Mouse (Mus musculus): ENCODE data around the gene Zfp462.

Zfp462 gene

GRCm38 (mm10) chr4:55117839-55118487 is 173.1 kb downstream of the Zfp462 start:
- DNase-seq (ENCODE audit: low read depth): no peak

- no peak for DNase-seq (ENCODE audit: low read depth)
These were observed 176.3 kb downstream of the Zfp462 start for GRCm38 (mm10) chr4:55121126-55121525.

DNA sequence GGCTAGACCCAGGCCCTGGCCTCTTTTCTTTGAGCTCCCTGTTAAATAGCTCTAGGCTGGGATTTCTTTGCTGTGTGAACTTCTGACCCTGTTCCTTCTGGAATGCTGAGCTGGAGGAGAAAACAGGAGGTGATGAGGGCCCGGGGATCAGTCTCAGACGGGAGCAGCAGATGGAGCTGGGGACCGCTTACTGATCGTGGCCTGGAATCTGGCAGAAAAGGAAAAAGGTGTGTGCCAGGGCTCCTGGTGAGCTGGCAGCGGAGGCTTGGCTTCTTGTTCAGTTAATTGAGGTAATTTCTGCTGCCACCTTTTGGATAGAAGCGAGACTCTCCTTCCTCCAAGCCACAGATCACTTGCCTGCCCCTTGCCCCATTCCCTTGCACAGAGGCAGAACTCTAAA is 177.1 kb downstream of the Zfp462 start:
- no peak for DNase-seq (ENCODE audit: low read depth)

- no peak for DNase-seq (ENCODE audit: low read depth)
These were observed 179.3 kb downstream of the Zfp462 start for GRCm38 (mm10) chr4:55124126-55124525.

GRCm38 (mm10) chr4:55125048-55125737 is 180.3 kb downstream of the Zfp462 start:
- no peak for DNase-seq (ENCODE audit: low read depth)

- DNase-seq (ENCODE audit: low read depth): no peak
These were observed 180.8 kb downstream of the Zfp462 start for GRCm38 (mm10) chr4:55125738-55126054.

DNA sequence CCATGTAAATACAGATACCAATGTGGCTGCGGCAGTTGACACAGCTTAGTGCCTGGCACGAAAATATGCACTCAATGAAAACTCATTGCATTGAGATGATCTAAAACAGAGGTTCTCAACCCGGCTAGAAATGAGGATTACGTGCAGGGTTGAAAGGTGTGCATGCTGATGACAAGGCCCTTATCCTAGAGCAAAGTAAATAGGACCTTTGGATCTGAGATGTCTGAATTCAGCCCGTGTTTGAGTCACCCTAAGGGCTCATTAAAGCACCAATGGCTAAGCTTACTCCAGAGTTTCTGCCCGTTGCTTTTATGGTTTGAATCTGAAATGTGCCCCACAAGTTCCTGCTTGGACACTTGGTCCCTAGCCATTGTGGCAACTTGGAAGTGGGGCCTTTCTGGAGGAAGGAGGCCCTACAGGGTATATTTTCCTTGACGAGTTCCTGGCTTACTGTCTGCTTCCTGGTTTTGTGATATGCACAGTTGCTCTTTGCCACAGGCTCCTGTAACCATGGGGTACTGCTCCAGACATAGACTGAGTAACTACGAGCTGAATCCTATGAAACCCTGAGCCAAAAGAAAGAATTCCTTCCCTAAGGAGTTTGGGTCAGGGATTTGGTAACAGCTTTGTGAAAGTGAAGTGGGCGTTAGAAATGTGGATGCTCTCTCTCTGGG is 182.5 kb downstream of the Zfp462 start:
- no peak for DNase-seq (ENCODE audit: low read depth)

DNA sequence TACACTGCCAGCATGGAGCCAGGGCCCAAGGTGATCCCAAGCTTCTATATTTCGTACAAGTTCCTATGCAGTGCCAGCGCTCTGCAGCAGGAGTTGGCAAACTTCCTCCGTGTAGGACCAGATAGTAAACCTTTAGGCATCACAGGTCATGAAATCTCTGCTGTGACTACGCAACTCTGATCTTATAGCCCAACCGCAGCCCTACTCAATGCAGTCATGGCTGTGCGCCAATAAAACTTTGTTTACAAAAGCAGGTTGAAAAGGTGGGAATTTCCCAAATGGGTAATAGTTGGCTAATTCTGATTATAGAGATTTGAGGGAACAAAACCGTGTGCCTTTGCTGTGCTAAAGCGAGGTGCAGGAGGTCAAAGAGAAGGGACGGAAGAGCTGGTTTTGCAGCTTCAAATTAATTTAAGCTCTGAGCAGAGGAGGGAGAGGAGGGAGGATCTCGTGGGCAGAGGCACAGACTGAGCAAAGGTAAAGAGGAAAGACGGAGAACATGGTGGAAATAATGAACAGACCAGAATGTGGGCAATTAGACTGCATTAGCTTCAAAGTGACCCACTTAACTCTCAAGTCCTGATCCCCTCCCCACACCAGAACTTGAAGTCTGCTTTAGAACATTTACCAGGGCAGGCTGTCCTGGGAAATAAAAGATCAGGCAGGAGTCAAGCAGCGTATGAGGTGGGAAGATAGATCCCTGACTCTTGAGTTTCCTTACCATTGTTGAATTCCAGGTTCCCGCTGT is 183.4 kb downstream of the Zfp462 start:
- no peak for DNase-seq (ENCODE audit: low read depth)
